Mouse (Mus musculus) liver, embryonic 13.5 days (tissue): Measurements from ENCODE around the gene Ostm1. TPM values are rescaled to one million over a fixed set of nuclear protein-coding genes. Genes with fewer than 3 reads are reported as not detected.

Source experiments
- ATAC-seq: fragments of 200-750 bp; cut with Nextera tagmentation; 2 replicates; pipeline ENCODE4 v1.8.0; 2017; ENCODE audit warnings: low read depth, mild to moderate bottlenecking, moderate number of reproducible peaks, moderate library complexity
- DNase-seq: peaks from one replicate; pipeline ENCODE4 v3.0.0; 2022
- H3K27ac ChIP-seq: fragments of 300-500 bp; sonication (generic); 2 replicates; pipeline ENCODE4 v1.5.1; 2015; ENCODE audit warnings: moderate library complexity, mild to moderate bottlenecking, inconsistent platforms
- H3K27me3 ChIP-seq: fragments of 300-500 bp; sonication (generic); 2 replicates; pipeline ENCODE4 v1.6.1; 2015; ENCODE audit warnings: mild to moderate bottlenecking, inconsistent platforms
- H3K36me3 ChIP-seq: fragments of 300-500 bp; sonication (generic); 2 replicates; pipeline ENCODE4 v1.6.1; 2015; ENCODE audit warnings: mild to moderate bottlenecking, inconsistent platforms
- H3K4me1 ChIP-seq: fragments of 300-500 bp; sonication (generic); replicated peaks from 2 replicates; pipeline ENCODE4 v1.6.1; 2015; ENCODE audit warnings: inconsistent platforms
- H3K4me2 ChIP-seq: fragments of 300-500 bp; sonication (generic); 2 replicates; pipeline ENCODE4 v1.6.1; 2015; ENCODE audit warnings: inconsistent platforms, mild to moderate bottlenecking, moderate library complexity
- H3K4me3 ChIP-seq: fragments of 300-500 bp; sonication (generic); replicated peaks from 2 replicates; pipeline ENCODE4 v1.5.1; 2015; ENCODE audit warnings: mild to moderate bottlenecking, inconsistent platforms
- H3K9ac ChIP-seq: fragments of 300-500 bp; sonication (generic); 2 replicates; pipeline ENCODE4 v1.6.1; 2015; ENCODE audit warnings: mild to moderate bottlenecking, inconsistent platforms
- H3K9me3 ChIP-seq: fragments of 300-500 bp; sonication (generic); replicated peaks from 2 replicates; pipeline ENCODE4 v1.6.1; 2016; ENCODE audit warnings: inconsistent platforms
- WGBS: fragments of 180-500 bp; shearing (Covaris S2); methylation state at CpG from one replicate; pipeline ENCODE4 v1.1.7; 2015; ENCODE audit not compliant: insufficient replicate concordance; 5-methylcytosine and 5-hydroxymethylcytosine counted together
- polyA plus RNA-seq: library from polyadenylated mRNA; unstranded; fragments of >200 nt; fragmentation: Nextera tagmentation; extraction: Ambion mirVana; gene quantifications from 2 replicates; pipeline ENCODE4 v1.2.1, GENCODE M21; 2015

The Ostm1 gene
- polyA plus RNA-seq, 1 experiment from 2014 or later = 15.6 TPM

GRCm38 (mm10) chr10:42691051-42691450 lies 107.4 kb downstream of the Ostm1 start:
- ATAC-seq (no peak), DNase-seq (no peak)
- Histone ChIP-seq H3K27me3 (no peaks in the 10 kb centered on the region), H3K36me3 (peaks cover 5% of the 10 kb centered on the region; the same call in 1 of the 2 replicates), H3K4me3 (no peak overlapping the region), H3K27ac (no peak overlapping the region), H3K9me3 (no peaks in the 10 kb centered on the region), H3K4me1 (peaks cover 10% of the 10 kb centered on the region), H3K9ac (no peak overlapping the region), H3K4me2 (no peak overlapping the region)
- WGBS = 66% methylated on average over 2 of the region's 2 CpGs

- H3K27ac ChIP-seq = no peak overlapping the region
- no peaks in the 10 kb centered on the region for H3K27me3 ChIP-seq
- H3K4me1 ChIP-seq = peaks cover 8% of the 10 kb centered on the region
- ATAC-seq (no peak), DNase-seq (no peak)
- peaks cover 5% of the 10 kb centered on the region; the same call in 1 of the 2 replicates for H3K36me3 ChIP-seq
- no peak overlapping the region for H3K9ac ChIP-seq
- no peak overlapping the region for H3K4me3 ChIP-seq
- H3K4me2 ChIP-seq = no peak overlapping the region
- no peaks in the 10 kb centered on the region for H3K9me3 ChIP-seq
- 67% methylated on average over 2 of the region's 2 CpGs for WGBS
Observed at GRCm38 (mm10) chr10:42692095-42692494, 108.5 kb downstream of the Ostm1 start.

GRCm38 (mm10) chr10:42692794-42693193 lies 109.2 kb downstream of the Ostm1 start:
- no peak overlapping the region for H3K4me3 ChIP-seq
- H3K27ac ChIP-seq = no peak overlapping the region
- no peak overlapping the region for H3K4me2 ChIP-seq
- no peak for DNase-seq
- ATAC-seq = no peak
- peaks cover 5% of the 10 kb centered on the region for H3K4me1 ChIP-seq
- no peaks in the 10 kb centered on the region for H3K9me3 ChIP-seq
- H3K9ac ChIP-seq = no peak overlapping the region
- H3K27me3 ChIP-seq = no peaks in the 10 kb centered on the region
- H3K36me3 ChIP-seq = peaks cover 5% of the 10 kb centered on the region; the same call in 1 of the 2 replicates

- DNase-seq = no peak
- WGBS = 60% methylated on average over 2 of the region's 2 CpGs
Observed at GRCm38 (mm10) chr10:42693482-42693881, 109.9 kb downstream of the Ostm1 start.

GRCm38 (mm10) chr10:42696361-42696760 lies 112.7 kb downstream of the Ostm1 start:
- no peaks in the 10 kb centered on the region for H3K27me3 ChIP-seq
- 91% methylated on average over 13 of the region's 13 CpGs for WGBS
- peaks cover 21% of the 10 kb centered on the region for H3K36me3 ChIP-seq
- no peak overlapping the region for H3K4me2 ChIP-seq
- no peak overlapping the region for H3K27ac ChIP-seq
- no peaks in the 10 kb centered on the region for H3K4me1 ChIP-seq
- no peak overlapping the region for H3K4me3 ChIP-seq
- ATAC-seq = no peak
- no peak overlapping the region for H3K9ac ChIP-seq
- no peak for DNase-seq
- no peaks in the 10 kb centered on the region for H3K9me3 ChIP-seq

More at GRCm38 (mm10) chr10:42693482-42693881, 109.9 kb downstream of the Ostm1 start:
- no peak for ATAC-seq
- H3K27me3 ChIP-seq = no peaks in the 10 kb centered on the region
- H3K4me3 ChIP-seq = no peak overlapping the region
- H3K4me1 ChIP-seq = no peaks in the 10 kb centered on the region
- H3K9ac ChIP-seq = no peak overlapping the region
- peaks cover 9% of the 10 kb centered on the region for H3K36me3 ChIP-seq
- H3K4me2 ChIP-seq = no peak overlapping the region
- no peak overlapping the region for H3K27ac ChIP-seq
- no peaks in the 10 kb centered on the region for H3K9me3 ChIP-seq

GRCm38 (mm10) chr10:42697007-42697406 lies 113.4 kb downstream of the Ostm1 start:
- Histone ChIP-seq H3K4me3 (no peak overlapping the region), H3K4me2 (no peak overlapping the region), H3K9me3 (no peaks in the 10 kb centered on the region), H3K27me3 (no peaks in the 10 kb centered on the region), H3K4me1 (no peaks in the 10 kb centered on the region), H3K36me3 (peaks cover 28% of the 10 kb centered on the region), H3K9ac (no peak overlapping the region), H3K27ac (no peak overlapping the region)
- DNase-seq (peak; percentile 56), ATAC-seq (no peak)
- WGBS = 16% methylated on average over 8 of the region's 8 CpGs

GRCm38 (mm10) chr10:42698375-42698774 lies 114.8 kb downstream of the Ostm1 start:
- Histone ChIP-seq H3K27me3 (no peaks in the 10 kb centered on the region), H3K9ac (no peak overlapping the region), H3K4me3 (no peak overlapping the region), H3K4me2 (no peak overlapping the region), H3K36me3 (peaks cover 35% of the 10 kb centered on the region), H3K4me1 (no peaks in the 10 kb centered on the region), H3K9me3 (no peaks in the 10 kb centered on the region), H3K27ac (no peak overlapping the region)
- 89% methylated on average over 9 of the region's 9 CpGs for WGBS
- ATAC-seq = no peak
- no peak for DNase-seq

GRCm38 (mm10) chr10:42698994-42699393 lies 115.4 kb downstream of the Ostm1 start:
- ATAC-seq (no peak), DNase-seq (no peak)
- no peaks in the 10 kb centered on the region for H3K9me3 ChIP-seq
- H3K27me3 ChIP-seq = no peaks in the 10 kb centered on the region
- H3K36me3 ChIP-seq = peaks cover 42% of the 10 kb centered on the region
- H3K9ac ChIP-seq = no peak overlapping the region
- 86% methylated on average over 8 of the region's 8 CpGs for WGBS
- no peak overlapping the region for H3K27ac ChIP-seq
- no peaks in the 10 kb centered on the region for H3K4me1 ChIP-seq
- H3K4me3 ChIP-seq = no peak overlapping the region
- H3K4me2 ChIP-seq = no peak overlapping the region

GRCm38 (mm10) chr10:42702111-42702510 lies 118.5 kb downstream of the Ostm1 start:
- H3K36me3 ChIP-seq = peaks cover 44% of the 10 kb centered on the region

GRCm38 (mm10) chr10:42714676-42715075 lies 131.1 kb downstream of the Ostm1 start:
- Histone ChIP-seq H3K36me3 (no peaks in the 10 kb centered on the region), H3K27me3 (peaks cover 34% of the 10 kb centered on the region), H3K4me2 (no peak overlapping the region; the same call in 1 of the 2 replicates), H3K9ac (no peak overlapping the region), H3K4me1 (no peaks in the 10 kb centered on the region), H3K9me3 (no peaks in the 10 kb centered on the region), H3K4me3 (no peak overlapping the region), H3K27ac (no peak overlapping the region)
- ATAC-seq = no peak
- DNase-seq = no peak
- WGBS = 19% methylated on average over 9 of the region's 9 CpGs

More at GRCm38 (mm10) chr10:42702111-42702510, 118.5 kb downstream of the Ostm1 start:
- Histone ChIP-seq H3K4me1 (no peaks in the 10 kb centered on the region), H3K27me3 (no peaks in the 10 kb centered on the region), H3K4me3 (no peak overlapping the region), H3K4me2 (no peak overlapping the region), H3K9ac (no peak overlapping the region), H3K9me3 (no peaks in the 10 kb centered on the region; the same call in 1 of the 2 replicates), H3K27ac (no peak overlapping the region)
- ATAC-seq (no peak), DNase-seq (no peak)
- 93% methylated on average over 2 of the region's 2 CpGs for WGBS

- ATAC-seq (no peak), DNase-seq (no peak)
- H3K27me3 ChIP-seq = peaks cover 34% of the 10 kb centered on the region
- H3K27ac ChIP-seq = no peak overlapping the region
- no peaks in the 10 kb centered on the region for H3K36me3 ChIP-seq
- H3K9ac ChIP-seq = no peak overlapping the region
- H3K4me2 ChIP-seq = peak overlapping the region; percentile 37
- no peaks in the 10 kb centered on the region for H3K4me1 ChIP-seq
- H3K4me3 ChIP-seq = 0 out of 2 replicates have a peak overlapping the region, but pooled peaks have one; percentile 3
- H3K9me3 ChIP-seq = no peaks in the 10 kb centered on the region
- 21% methylated on average over 19 of the region's 19 CpGs for WGBS
Observed at GRCm38 (mm10) chr10:42715366-42716035, 131.9 kb downstream of the Ostm1 start.

- H3K4me1 ChIP-seq = no peaks in the 10 kb centered on the region
- no peak overlapping the region for H3K9ac ChIP-seq
- ATAC-seq (no peak), DNase-seq (no peak)
- no peak overlapping the region for H3K4me2 ChIP-seq
- 65% methylated on average over 5 of the region's 5 CpGs for WGBS
- no peak overlapping the region for H3K4me3 ChIP-seq
- H3K36me3 ChIP-seq = no peaks in the 10 kb centered on the region
- no peak overlapping the region for H3K27ac ChIP-seq
- H3K27me3 ChIP-seq = no peaks in the 10 kb centered on the region
- H3K9me3 ChIP-seq = no peaks in the 10 kb centered on the region
Observed at GRCm38 (mm10) chr10:42722116-42722515, 138.5 kb downstream of the Ostm1 start.
